Mouse (Mus musculus) heart, adult 2 months (tissue): ENCODE measurements around the gene Acss2.

Experiments used
- EP300 ChIP-seq: fragments of 200-500 bp; IDR thresholded peaks from 2 replicates; pipeline ENCODE4 v1.6.1; 2011; ENCODE audit warnings: low read depth, low read length, control low read depth; ENCODE audit not compliant: insufficient read depth
- POLR2A ChIP-seq: fragments of 200-500 bp; IDR thresholded peaks from 2 replicates; pipeline ENCODE4 v1.6.1; 2011; ENCODE audit warnings: mild to moderate bottlenecking, low read depth, low read length, control low read depth; ENCODE audit not compliant: insufficient read depth

DNA sequence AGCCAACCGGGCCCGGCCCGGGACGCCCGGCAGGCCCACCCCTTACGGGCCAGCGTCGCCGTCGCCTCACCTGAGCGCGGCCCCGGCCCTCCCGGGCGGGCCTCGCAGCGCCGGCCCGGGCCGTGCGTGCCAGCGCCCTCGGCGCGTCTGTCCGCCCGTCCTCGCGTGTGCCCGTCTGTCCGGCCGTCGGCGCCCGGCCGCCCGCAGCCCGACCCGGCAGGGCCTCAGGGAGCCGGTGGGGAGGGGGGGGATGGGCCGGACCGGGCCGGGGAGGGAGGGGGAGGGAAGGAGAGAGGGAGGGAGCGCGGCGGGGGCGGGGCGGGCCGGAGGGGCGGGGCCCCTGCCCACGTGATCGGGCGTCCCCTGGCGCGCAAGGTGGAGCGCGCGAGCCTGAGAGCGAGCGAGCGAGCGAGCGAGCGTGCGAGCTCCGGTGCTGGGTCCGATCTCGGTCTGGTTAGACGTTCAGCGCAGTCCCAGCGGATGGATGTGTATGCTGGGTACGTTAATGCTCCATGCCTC is 44.1 kb upstream of the Acss2 start, which contains the start of gene Ncoa6:
- TF ChIP-seq POLR2A (0 out of 2 replicates have a peak, but pooled peaks have one; percentile 28), EP300 (no peak)
